In the genomic region with DNA sequence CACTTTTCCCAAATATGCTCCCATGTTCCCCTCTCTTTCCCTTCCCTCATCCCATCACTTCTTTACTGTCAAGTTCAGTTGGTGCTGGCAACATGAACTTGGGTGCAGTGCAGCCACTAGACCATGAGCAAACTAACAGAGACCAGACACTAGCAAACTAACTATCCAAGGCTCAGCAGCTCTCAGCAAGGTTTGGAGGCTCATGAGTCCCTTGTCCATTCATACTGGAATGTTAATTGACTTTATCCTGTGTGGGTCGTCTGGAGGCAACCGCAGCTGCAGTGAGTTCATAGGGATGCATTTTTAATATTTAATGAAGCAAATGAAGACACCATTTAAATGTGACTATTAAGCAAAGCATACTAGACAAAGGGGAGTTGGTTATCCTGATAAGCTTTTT, we compare ENCODE assay signal across 23 mouse cellular contexts.
DNase-seq lines count a peak whose midpoint lies in the region; ATAC-seq lines count a peak whose summit lies in the region.
"Had no signal": no experiment of that assay in that cellular context is flagged by ENCODE, and none has a peak within 500 bp of the region (broad histone marks: within the 10 kb centered on the region; RNA-seq: fewer than 3 reads in every experiment).

No protein-coding gene starts in this region.

- no peak overlapping the region for H3K9ac ChIP-seq in neural tube, embryonic 14.5 days (replicated peaks; ENCODE audit: low read depth, low read length)

- whole genome bisulfite sequencing in neural tube, embryonic 14.5 days = 49% methylated on average over 2 of the region's 2 CpGs

- no peak overlapping the region for H3K27ac ChIP-seq in neural tube, embryonic 14.5 days (ENCODE audit: low read depth, low read length)

- no peaks in the 10 kb centered on the region for H3K36me3 ChIP-seq in neural tube, embryonic 14.5 days (ENCODE audit: control insufficient read depth, insufficient read depth, low read length)
- H3K36me3 ChIP-seq: G1E had no signal

- DNase-seq in heart, adult 11 months = peak; percentile 63
- DNase-seq in heart, postnatal 36 days = no peak
- DNase-seq in neural tube, embryonic 10.5 days (ENCODE audit: extremely low spot score, low spot score) = no peak
- peak; percentile 1 for DNase-seq in retina, postnatal 1 day
- DNase-seq in retina, embryonic 14.5 days (ENCODE audit: low spot score) = no peak
- peak; percentile 59 for DNase-seq in Muller cell, postnatal 12 days (ENCODE audit: inconsistent ontology term)
- no peak for DNase-seq in right cerebral cortex, postnatal 36 days (ENCODE audit: low spot score in 2 of 2)
- DNase-seq: adrenal gland, adult 2 months; adrenal gland, adult 8-10 months; adrenal gland, postnatal 10 days; adrenal gland, postnatal 14 days; adrenal gland, postnatal 25 days; adrenal gland, postnatal 36 days; B cell, adult 2 months; cerebellum, adult 11 months; cerebellum, adult 11-12 months; cerebellum, adult 18-20 months had no signal

- no peaks in the 10 kb centered on the region for H3K9me3 ChIP-seq in neural tube, embryonic 14.5 days (ENCODE audit: control insufficient read depth, low read length)

- intact Hi-C loops in heart, postnatal 36 days (cut with DNase I) = no loop called here

- no peak overlapping the region for H3K4me2 ChIP-seq in neural tube, embryonic 14.5 days (ENCODE audit: low read depth, low read length)

- peak; percentile 31; the same call in 1 of the 2 replicates for ATAC-seq in neural tube, embryonic 14.5 days (ENCODE audit: low read depth)
- ATAC-seq: activated CD4-positive, CD25-positive, alpha-beta regulatory T cell, adult 4 months; CD4-positive, CD25-positive, alpha-beta regulatory T cell, adult 4 months; Patski had no signal

- H3K4me3 ChIP-seq in neural tube, embryonic 14.5 days (ENCODE audit: low read depth, low read length) = no peak overlapping the region

- no peaks in the 10 kb centered on the region for H3K27me3 ChIP-seq in neural tube, embryonic 14.5 days (ENCODE audit: control insufficient read depth, insufficient read depth, low read length)
- H3K27me3 ChIP-seq: CH12.LX had no signal

- H3K4me1 ChIP-seq in neural tube, embryonic 14.5 days (ENCODE audit: control insufficient read depth, insufficient read depth, low read length) = no peaks in the 10 kb centered on the region

Comparison
In these comparisons a context has a peak if more than half of its experiments do, and no peak if none do; other contexts are left out.
1. DNase-seq: peak in heart, adult 11 months (single experiment), retina, postnatal 1 day (single experiment) and Muller cell, postnatal 12 days (single experiment); none in heart, postnatal 36 days (0 of 2), neural tube, embryonic 10.5 days (single experiment), retina, embryonic 14.5 days (single experiment) and right cerebral cortex, postnatal 36 days (0 of 2).